10 mouse cellular contexts compared by ENCODE assay signal in the genomic region with DNA sequence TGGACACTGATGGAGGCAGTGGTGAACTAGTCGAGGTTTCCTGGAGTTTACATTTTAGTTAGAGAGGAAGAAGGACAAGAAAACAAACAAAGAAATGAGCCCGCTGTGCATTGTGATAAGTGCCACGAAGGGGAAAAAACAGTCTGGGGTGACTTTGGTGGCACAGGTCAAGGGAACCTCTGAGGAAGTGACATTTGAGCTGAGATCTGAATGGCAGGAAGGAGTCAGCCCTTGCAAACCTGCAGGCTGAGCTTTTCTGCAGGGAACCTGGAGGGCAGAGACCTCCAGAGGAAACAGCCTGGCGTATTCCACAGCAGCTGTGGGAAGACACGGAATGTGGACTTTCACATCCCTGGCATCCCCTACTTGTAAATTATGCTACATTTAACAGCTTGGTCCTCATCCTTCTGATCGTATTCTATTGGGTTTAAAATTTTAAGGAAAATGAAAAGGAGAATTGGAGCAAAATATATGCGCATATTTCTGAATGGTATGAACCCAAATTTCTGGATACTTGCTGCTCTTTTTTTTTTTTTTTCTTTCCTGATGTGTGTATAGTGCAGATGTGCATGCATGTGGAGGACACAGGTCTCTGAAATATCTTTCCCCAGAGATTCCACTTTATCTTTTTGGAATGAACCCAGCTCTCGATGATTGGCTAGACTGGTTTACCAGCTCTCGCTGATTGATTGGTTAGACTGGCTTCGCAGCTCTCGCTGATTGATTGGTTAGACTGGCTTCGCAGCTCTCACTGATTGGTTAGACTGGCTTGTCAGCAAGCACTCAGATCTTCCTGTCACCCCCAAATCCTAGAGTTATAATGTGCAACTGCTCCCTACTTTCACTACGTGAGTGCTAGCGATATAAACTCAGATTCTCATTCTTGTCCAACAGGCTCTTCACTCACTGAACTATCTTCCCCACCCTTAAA.
DNase-seq lines count a peak whose midpoint lies in the region; ATAC-seq and TF ChIP-seq lines count a peak whose summit lies in the region.
"Had no signal": no experiment of that assay in that cellular context is flagged by ENCODE, and none has a peak within 500 bp of the region (broad histone marks: within the 10 kb centered on the region; RNA-seq: fewer than 3 reads in every experiment).

No protein-coding gene starts in this region.

- H3K4me1 ChIP-seq in heart, embryonic 13.5 days = peaks cover 14% of the 10 kb centered on the region; the same call in 1 of the 2 replicates
- H3K4me1 ChIP-seq: liver, embryonic 13.5 days had no signal

- 0 out of 2 replicates have a peak overlapping the region, but pooled peaks have one; percentile 1 for H3K4me2 ChIP-seq in heart, embryonic 13.5 days
- H3K4me2 ChIP-seq: liver, embryonic 13.5 days had no signal

- H3K9ac ChIP-seq in heart, embryonic 13.5 days = no peak overlapping the region
- H3K9ac ChIP-seq: liver, embryonic 13.5 days had no signal

- no peak for TF ChIP-seq CTCF in gastrocnemius, adult 2 months (IDR thresholded peaks at IDR 0.05)

- 59% methylated on average over 14 of the region's 14 CpGs for WGBS in heart, embryonic 13.5 days

- H3K4me3 ChIP-seq in gastrocnemius, adult 2 months = peak overlapping the region; percentile 30
- H3K4me3 ChIP-seq in heart, embryonic 13.5 days = no peak overlapping the region
- H3K4me3 ChIP-seq: liver, embryonic 13.5 days had no signal

- H3K36me3 ChIP-seq in heart, embryonic 13.5 days = no peaks in the 10 kb centered on the region
- H3K36me3 ChIP-seq: liver, embryonic 13.5 days had no signal

- no peak for ATAC-seq in heart, embryonic 13.5 days (ENCODE audit: extremely low read depth, insufficient number of reproducible peaks, low FRiP score, low TSS enrichment)
- ATAC-seq in inflammation-experienced regulatory T-cells, adult 6 months = no peak

- intact Hi-C loops in gastrocnemius, adult 2 months (cut with DNase I) = no loop called here
- intact Hi-C loops in gastrocnemius, postnatal 36 days (cut with DNase I) = no loop called here

- no peaks in the 10 kb centered on the region for H3K27me3 ChIP-seq in heart, embryonic 13.5 days (replicated peaks)
- H3K27me3 ChIP-seq: liver, embryonic 13.5 days had no signal

- DNase-seq in gastrocnemius, adult 2 months = no peak
- no peak for DNase-seq in gastrocnemius, postnatal 36 days
- DNase-seq in brain, adult 2 months (ENCODE audit: low read depth, low spot score) = peak; percentile 77
- peak; percentile 23 to 41 for DNase-seq in kidney, postnatal 4 days
- DNase-seq in gastrocnemius, postnatal 4 days (ENCODE audit: low spot score in 2 of 2) = no peak
- DNase-seq in spleen, postnatal 36 days (ENCODE audit: low spot score in 2 of 2) = no peak
- DNase-seq: cerebellum, postnatal 25 days; liver, embryonic 13.5 days had no signal

- H3K27ac ChIP-seq in gastrocnemius, adult 2 months = peak overlapping the region; percentile 62
- H3K27ac ChIP-seq in heart, embryonic 13.5 days (replicated peaks) = peak overlapping the region; percentile 13
- H3K27ac ChIP-seq: liver, embryonic 13.5 days had no signal

- H3K9me3 ChIP-seq in heart, embryonic 13.5 days = no peaks in the 10 kb centered on the region
- H3K9me3 ChIP-seq: liver, embryonic 13.5 days had no signal

Comparison
In these comparisons a context has a peak if more than half of its experiments do, and no peak if none do; other contexts are left out.
1. DNase-seq: peak in brain, adult 2 months (single experiment) and kidney, postnatal 4 days (2 of 2); none in gastrocnemius, adult 2 months (single experiment), gastrocnemius, postnatal 36 days (0 of 2), gastrocnemius, postnatal 4 days (0 of 2) and spleen, postnatal 36 days (0 of 2).